Mouse (Mus musculus) urinary bladder, postnatal 36 days (tissue): ENCODE results near the gene Pgc.

Experiments
- DNase-seq, 2 experiments: peaks; one replicate each; pipeline ENCODE4 v3.0.0; 2022; ENCODE audit warnings: low spot score in 2 of 2, mixed read lengths in 1 of 2

The Pgc gene

GRCm38 (mm10) chr17:47783445-47784223 is 57.0 kb downstream of the Pgc start:
- DNase-seq = no peak
